Mouse (Mus musculus) retina, postnatal 1 day (tissue): ENCODE data around the gene Slc44a5.
"Not testable (repeated sequence)": the region's sequence is repeated elsewhere in the genome, so short reads cannot be mapped to it uniquely, and the experiment has no call there.

Experiments used
- DNase-seq: peaks from one replicate; pipeline ENCODE4 v3.0.0-alpha.2; 2012

Gene Slc44a5

GRCm38 (mm10) chr3:153973949-153974760, 919 bp downstream of the Slc44a5 start:
- peak; percentile 22 for DNase-seq

DNA sequence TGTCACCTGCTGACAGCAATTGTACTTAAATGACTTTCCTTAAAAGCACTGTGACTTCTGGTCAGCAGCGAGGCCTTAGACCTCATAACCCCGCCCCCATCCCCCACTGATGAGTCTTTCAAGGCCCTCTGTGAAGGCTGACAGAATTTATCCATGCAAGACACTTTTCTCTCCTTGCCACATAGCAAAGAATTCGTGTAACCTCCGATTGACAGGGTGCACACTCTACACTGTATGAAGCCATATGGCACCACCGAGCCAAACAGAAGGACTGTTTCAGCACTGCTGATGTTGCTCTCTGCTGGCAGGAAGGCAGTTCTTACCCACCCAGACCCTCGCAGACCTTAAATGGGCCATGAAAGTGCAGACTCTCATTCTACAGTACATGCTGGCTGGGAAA, 1.8 kb downstream of the Slc44a5 start:
- peak; percentile 17 for DNase-seq

GRCm38 (mm10) chr3:153975791-153976190, 2.6 kb downstream of the Slc44a5 start:
- no peak for DNase-seq

DNA sequence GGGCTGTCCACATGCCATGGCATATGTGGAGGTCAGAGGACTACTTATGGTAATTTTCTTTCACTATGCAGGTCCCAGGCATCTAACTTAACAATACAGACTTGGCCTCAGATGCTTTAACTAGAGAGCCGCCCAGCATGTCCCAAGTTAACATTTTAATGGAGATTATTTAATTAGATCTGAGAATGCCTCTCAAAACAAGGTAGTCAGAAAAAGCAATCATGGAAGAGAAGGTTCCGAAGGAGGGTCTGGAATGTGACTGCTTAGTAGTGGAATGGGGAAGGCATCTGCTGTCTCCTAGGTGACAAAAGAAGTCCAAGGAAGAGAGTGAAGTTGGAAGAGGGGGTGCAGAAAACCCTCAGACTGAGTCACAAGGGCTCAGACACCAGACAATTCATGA, 7.4 kb downstream of the Slc44a5 start:
- DNase-seq: no peak

GRCm38 (mm10) chr3:153984428-153985340, 11.4 kb downstream of the Slc44a5 start:
- DNase-seq: peak; percentile 74

- no peak for DNase-seq
Observed at GRCm38 (mm10) chr3:153999797-154000528, 26.7 kb downstream of the Slc44a5 start.

DNA sequence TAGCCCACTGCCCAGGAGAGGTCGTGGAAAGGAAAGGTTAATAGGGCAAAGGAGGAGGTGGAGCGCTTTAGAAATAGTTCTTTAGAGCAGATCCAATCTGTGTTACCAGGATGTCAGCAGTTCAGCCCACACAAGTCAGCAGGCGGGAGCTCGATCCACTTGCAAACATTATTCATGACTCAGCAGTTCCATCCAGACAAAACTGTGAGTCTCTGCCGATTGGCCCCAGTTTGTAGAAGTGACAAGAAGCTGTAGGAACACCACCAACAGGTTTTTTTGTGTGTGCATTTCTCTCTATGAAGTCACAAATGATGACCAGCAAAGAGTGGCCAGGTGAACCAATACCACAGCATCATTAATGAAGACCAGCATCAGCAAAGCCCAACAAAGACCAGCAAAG, 28.1 kb downstream of the Slc44a5 start:
- no peak for DNase-seq

DNA sequence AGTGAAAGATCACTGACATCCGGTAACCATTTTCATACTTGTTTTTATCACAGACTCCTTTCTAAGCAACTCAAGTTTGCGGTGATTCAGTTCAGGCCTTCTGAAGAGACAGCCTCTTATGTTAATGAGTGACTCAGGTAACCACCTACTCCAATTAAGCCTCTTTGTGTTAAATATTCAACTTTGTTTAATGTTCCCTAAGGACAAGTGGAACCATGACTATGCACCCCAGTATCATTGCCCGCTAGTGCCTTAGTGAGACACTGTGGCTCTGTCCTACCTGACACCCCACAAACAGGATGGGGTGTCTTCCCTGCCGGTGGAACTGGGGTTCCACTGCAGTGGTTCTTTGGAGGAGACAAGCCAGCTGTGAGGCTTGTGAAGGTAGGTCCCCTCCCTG, 73.6 kb downstream of the Slc44a5 start:
- DNase-seq: no peak

- no peak for DNase-seq
Observed at GRCm38 (mm10) chr3:154053331-154053730, 80.1 kb downstream of the Slc44a5 start.

DNA sequence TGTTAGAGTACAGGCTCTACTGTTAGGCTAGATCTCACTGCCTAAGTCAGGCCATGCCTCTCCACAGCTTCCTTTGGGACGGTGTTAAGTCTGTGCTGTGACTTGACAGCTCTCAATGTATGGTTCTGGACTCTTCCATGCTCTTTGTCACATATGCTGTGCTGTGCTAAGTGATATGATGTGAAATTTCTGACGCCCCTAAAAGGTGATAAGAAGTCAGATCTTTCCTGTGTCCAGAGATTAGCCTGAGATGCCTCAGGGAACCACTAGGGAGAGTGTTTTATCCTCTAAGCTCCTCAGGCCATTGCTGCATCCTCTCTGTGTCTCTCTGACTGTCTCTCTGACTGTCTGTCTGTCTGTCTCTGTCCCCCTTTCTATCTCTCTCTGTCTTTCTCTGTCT, 84.2 kb downstream of the Slc44a5 start:
- no peak for DNase-seq

GRCm38 (mm10) chr3:154058200-154058599, 85.0 kb downstream of the Slc44a5 start:
- DNase-seq: no peak

GRCm38 (mm10) chr3:154071989-154072388, 98.8 kb downstream of the Slc44a5 start:
- DNase-seq: not testable (repeated sequence)

DNA sequence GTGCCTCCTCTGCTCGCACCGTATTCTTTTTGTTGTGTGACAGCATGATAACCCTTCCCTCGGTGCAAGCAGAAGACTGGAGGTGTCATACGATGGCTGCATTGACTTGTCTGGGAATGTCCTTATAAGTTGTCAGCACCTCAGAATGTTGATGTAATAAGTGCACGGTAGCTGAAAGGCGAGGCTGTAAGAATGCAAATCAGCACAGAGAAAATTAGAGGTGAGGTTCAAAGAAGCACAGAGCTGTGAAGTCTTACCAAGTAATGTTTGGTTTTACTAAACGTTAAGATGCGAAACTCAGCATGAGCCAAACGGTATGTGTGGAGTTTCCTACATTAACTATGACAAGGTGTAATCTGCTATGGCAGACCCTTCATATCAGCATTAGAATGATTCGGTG, 102.5 kb downstream of the Slc44a5 start:
- no peak for DNase-seq

DNA sequence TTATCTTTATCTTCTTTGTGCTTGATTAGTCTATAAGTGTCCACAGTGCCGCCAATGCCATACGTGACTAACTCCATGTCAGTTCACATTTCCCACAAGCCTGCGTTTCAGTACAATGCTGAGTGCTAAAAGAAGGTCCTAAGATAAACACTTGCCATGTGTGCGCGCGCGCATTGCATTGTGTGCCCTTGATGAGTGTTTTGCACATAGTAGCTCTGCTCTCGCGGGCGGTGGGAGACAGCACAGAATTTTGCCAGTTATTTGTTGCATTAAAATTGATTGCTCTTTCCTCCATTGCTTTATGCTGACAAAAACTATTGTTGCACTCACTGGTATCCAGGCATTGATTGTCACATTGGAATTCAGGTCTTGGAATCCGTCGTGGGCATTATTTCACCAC, 108.5 kb downstream of the Slc44a5 start:
- peak; percentile 49 for DNase-seq

DNA sequence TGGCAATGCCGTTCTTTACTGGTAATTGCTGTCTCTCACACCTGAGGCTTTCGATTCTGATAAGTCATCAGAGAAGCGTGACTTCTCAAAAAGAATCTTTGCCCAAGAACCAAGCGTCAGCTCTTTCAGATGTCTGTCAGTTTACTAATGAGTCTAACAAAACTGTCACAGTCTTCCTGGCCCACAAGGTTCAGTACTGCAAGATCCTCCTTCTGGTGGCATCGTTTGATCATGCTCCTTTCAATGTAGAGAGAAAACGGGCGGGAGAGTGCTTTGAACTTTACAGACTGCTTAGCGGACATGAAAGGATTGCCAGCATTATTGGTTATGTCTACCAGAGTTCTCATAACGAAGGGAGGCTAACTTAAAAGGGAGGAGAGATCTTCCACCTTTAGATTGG, 109.0 kb downstream of the Slc44a5 start:
- peak; percentile 40 for DNase-seq

GRCm38 (mm10) chr3:154082961-154083360, 109.7 kb downstream of the Slc44a5 start:
- DNase-seq: no peak

DNA sequence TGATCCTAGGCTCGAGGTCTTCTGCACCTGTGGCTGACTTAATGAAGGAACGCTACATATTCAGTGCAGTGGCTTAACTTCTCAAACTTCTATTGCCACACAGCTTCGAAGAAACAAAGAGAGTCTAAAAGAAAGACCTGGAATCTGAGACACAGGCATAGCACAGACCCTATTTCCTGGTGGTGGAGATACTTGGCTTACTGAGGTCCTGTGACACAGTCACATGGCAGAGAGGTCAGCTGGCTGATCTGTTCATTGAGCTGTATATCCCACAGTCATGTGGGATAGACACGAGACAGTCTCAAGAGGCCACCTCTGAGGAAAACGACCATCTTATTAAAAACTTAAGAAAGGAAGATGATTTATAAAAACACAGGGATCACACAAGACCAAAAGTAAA, 116.8 kb downstream of the Slc44a5 start:
- no peak for DNase-seq

GRCm38 (mm10) chr3:154091468-154092338, 118.5 kb downstream of the Slc44a5 start:
- DNase-seq: peak; percentile 81

DNA sequence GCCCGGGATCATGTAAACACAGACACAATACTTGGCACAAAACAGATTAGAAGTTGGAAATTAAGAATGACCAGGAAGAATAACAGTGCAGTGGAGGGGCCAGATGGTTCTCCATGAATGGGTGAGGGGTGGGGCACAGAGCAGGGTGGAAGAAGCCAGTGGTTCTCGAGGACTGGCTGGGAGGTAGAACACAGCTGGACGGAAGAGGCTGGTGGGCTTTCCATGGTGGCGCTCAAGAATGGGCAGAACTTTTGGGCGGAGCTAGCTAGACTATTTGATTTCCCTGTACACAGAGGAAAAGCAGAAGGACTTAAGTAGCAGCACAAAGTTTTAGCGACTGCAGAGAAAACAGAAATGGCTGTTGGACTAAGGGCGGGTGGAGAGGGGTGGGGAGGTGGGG, 119.2 kb downstream of the Slc44a5 start:
- peak; percentile 63 for DNase-seq

- DNase-seq: no peak
Observed at GRCm38 (mm10) chr3:154093745-154094322, 120.6 kb downstream of the Slc44a5 start.

DNA sequence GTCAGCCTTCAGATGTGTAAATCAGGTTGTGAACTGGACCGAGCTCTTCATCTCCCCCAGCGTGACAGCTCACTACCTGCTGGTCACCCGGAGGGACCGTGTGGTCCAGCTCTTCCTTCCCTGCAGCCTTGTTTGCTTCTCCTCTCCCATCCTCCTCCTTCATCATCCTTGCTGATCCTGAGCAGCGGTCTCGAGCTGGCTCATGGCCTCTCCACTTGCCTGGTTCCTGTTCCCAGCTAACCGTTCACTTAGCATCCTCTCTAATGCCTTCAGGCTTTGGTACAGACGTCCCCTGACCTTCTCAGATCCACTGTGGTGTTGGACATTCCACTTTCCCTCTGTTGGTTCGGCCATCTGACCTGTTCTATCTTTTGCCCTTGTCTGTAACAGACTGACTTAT, 128.4 kb downstream of the Slc44a5 start:
- DNase-seq: no peak

DNA sequence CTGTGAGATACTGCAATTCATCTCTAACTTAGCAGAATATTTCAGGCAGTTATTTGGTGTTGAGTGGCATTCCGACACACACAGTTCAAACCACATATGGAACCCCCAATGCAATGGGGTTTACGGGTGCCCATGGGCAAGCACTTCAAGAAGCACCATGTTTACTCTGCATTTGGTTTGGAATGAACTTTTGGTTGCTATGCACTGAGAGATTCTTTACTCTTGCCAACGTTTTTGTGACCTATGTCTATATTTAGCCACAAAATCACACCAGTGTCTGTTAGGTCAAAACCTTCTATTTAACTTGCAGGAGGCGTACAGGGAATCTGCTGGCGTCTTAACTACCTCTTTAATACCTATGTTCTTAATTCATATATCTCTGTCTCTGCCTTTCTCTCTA, 137.3 kb downstream of the Slc44a5 start:
- no peak for DNase-seq
